Mouse (Mus musculus) retina, postnatal 1 day (tissue): ENCODE measurements around the gene Ankrd33.

ENCODE experiments used
- DNase-seq: peaks from one replicate; pipeline ENCODE4 v3.0.0-alpha.2; 2012

Ankrd33 gene

DNA sequence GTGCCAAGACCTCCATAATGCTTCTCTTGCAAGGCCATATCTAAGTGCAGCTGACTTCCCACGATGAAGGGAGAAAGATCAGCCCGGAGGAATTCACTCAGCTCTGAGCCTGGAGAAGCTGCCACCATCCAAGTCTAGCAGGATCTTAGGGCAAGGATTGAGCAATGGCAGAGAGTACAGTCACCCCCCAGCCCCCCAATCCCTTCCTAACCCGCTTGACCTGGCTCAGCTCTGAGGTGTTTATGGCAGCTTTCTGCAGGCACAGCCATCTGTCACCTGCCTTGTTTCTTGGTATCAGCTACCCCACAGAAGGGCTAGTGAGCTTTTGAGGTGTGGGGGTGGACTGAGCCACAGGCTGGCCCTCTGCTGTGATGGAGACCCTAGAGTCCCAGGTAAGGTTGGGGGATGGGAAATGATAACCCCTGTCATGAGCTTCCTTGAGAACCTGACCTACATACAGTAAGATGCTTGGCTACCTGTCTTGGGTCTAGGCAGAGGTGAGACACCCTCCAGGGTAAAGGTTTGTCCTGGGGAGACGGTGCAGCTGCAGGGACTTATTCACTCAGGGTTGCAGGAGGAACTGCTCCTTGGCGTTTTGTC lies at the start of gene Ankrd33:
Ankrd33 (plus strand) TSS at position 245 of the 600 bp plus-strand sequence.
- DNase-seq, result peak; percentile 70

DNA sequence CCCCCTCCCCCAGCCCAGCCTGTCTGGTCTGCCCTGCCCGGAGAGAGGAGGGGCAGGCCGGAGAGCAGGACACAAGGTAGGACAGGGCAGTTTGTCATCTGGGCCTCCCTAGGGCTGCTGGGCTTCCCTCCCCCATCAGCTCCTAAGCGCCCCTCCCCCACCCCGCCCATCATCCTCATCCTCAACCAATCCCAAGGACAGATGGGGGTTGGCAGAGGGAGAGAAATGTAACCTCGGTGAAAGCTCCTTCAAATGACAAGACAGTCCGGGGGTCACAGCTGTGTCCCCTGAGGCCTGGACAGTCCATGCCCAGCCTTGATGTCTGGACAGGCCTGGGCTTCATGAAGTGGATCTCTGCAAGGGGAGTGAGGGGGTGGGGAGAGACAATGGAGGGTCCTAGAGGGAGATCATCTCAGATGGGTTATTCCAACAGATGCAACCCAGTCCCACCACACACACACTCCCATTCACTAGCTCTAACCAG lies 49.1 kb upstream of the Ankrd33 start:
- peak; percentile 79 for DNase-seq

DNA sequence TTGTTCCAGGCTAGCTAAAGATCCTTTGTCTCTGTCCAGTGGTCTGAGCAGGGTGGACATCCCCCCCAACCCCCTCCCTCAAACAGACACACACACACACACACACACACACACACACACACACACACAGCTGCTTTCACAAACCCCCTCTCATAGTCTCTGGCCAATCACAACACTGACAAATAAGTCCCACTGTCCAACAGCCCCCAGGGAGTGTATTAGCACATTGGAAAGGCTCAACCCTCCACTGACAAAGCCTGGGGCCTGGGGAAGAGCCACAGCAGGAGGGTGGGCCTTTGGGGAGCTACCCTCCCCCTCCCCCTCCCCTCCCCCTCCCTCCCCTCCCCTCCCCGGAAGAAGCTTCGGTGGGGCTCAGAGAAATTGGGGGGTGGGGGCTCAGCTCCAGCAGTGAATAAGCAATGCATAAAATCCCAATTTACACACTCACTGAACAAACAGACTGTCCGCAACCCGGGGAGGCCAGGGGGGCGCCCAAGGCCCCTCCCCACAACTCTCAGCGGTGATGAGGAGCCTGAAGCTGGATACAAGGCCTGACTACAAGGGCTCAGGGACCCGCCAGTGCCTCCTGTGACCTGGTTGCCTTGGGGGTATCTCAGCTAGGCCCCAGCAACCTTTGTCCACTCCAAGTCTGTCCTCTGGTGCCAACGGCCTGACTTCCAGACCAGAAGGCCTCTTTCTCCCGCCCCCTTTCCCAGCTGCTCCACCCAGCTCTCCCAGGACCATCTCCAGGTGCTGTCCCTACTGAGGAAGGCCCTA lies 48.4 kb upstream of the Ankrd33 start:
- peak; percentile 82 for DNase-seq

DNA sequence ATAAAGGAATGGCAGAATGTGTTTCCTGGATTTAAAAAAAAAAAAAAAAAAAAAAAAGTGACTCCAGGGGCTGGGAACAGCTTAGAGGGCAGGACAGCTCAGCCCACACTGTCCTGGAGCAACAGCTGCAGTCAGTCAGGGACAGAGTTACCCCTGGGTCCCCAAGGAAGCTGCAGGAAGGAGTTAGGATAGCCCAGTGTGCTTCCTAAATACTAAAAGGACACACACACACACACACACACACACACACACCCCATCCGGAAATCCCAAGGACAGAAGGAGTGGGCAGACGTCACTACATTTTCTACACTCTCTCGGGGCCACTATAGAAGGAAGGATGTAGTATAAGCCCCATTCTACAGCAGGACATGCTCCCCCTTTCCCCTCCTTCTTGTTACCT lies 47.5 kb upstream of the Ankrd33 start:
- DNase-seq, result no peak

DNA sequence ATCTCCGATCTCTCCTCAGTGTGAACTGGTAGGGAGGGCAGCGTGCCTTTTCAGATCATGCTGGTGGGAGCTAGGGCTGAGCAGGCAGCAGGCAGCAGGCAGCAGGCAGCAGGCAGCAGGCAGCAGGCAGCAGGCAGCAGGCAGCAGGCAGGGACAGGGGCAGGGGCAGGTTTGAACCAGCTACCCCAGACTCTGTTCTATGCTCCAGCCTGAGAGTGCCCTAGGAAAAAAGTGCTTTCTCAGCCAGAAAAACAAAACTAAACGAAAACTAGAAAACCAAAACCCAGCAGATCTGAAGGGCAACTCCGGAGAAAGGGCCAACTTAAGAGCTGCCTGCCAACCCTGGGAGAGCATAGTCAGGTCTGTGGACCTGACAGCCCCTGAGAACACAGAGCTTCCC lies 46.9 kb upstream of the Ankrd33 start:
- DNase-seq, result no peak

DNA sequence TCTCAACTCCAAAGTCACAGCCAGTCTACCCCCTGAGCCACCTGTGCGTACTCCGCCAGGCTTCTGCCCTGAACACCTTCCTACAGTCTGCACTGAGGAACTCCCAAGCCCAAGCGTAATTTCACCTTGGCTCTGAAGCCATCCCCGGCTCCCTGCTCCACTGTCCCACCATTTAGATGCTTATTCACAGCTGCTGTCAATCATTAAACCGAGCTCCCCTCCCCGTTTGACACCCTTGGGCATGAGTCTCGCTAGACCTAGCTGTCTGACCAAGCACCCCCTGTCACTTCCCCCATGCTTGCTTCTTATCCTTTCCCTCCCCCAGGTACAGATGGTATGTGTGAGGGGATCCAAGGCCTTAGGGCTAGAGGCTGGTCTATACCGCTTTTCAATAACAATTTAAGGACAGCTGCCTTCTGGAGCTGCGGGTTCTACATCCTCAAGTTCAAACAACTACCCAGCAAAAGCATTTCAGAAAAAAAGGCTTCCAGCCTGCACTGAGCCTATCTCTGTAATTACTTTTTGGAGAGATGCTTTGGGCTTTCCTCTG lies 45.8 kb upstream of the Ankrd33 start:
- no peak for DNase-seq

DNA sequence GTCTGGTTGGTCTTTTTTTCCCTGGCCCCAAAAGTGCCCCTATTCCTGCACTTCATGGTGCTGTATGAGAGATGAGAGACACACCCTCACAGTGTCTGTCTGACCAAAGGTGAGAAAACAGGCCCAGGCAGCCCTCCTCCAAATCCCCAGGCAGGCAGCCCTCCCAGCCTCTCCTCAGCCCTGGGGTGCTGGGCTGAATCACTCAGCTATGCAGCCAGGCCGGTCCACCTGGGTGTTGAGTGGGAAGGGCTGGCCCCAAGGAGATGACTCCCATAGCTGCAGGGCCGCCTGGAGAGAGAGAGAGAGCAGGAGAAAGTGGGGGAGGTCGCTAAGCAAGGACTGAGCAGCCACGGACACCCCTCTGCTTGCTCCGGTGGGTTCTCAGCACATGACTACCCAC lies 44.8 kb upstream of the Ankrd33 start:
- no peak for DNase-seq

DNA sequence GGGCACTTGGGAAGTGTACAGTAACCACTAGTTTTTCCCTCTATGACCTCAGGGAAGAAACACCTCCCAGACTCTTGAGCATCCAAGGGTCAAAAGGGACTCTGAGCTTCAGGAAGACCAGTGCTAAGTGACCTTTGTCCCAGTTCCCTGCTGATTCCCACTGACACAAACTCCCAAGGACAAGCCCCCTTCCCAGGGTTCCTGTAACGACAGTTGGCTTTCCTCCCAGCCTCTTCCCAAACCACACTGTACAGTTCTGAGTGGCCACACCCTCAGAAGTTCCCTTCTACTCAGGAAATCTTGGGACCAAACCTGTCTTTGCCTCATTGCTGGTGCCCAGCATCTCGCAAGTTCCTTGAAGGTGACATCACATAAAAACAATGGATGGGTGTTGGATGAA lies 42.8 kb upstream of the Ankrd33 start:
- DNase-seq, result no peak

DNA sequence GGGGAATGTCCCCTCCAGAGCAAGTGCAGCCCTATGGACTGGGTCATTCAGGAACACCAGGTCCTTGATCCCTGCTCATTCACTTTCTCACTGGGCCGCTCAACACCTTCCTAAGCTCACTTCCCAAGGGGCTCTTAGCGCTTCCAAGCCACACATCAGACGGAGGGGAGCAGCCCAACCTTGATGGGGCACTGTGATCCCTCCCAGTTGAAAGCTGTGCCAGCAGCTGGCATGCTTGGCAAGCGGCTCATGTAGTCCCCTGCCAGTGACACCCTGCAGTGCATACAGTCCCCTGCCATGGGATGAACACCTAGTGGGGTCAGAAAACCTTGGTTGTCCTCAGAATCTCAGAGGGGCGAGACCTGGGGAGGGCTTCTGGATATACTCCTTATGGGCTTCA lies 41.5 kb upstream of the Ankrd33 start:
- no peak for DNase-seq

DNA sequence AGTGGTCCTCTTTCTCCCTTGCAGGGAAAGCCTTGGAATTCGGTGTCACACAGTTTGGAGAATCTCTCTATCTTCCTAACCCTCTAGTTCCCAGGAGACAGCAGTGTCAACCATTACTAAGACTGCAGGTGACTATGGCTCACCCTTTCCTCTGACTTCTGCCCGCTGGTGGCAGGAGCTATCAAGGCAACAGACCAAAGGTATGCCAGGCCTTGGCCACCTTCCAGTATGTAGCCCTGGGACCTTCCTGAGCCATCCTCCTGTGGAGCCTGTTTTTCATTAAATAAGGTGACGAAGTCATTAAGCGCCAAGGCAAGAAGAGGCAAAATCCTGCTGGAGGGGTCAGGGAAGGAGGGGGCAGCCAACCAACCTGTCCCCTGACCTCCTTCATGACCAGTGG lies 40.4 kb upstream of the Ankrd33 start:
- no peak for DNase-seq

DNA sequence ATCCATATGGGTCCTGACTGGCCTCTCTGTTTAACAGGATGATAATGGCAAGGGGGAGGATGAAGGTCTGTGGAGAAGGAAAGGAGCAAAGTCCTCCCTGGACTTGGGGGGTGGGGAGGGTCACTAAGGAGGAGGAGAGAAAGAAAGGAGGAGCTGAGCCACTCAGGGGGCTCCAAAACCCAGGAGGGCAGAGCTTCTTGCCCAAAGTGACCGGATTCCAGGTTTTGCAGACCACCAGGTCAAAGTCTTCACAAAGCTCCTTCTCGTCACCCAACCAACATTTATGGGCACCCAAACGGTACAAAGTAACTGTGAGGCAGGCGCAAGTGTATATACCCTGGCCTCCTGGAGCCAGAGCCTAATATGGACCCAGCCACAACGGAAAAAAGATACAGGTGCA lies 39.9 kb upstream of the Ankrd33 start:
- DNase-seq, result peak; percentile 49

DNA sequence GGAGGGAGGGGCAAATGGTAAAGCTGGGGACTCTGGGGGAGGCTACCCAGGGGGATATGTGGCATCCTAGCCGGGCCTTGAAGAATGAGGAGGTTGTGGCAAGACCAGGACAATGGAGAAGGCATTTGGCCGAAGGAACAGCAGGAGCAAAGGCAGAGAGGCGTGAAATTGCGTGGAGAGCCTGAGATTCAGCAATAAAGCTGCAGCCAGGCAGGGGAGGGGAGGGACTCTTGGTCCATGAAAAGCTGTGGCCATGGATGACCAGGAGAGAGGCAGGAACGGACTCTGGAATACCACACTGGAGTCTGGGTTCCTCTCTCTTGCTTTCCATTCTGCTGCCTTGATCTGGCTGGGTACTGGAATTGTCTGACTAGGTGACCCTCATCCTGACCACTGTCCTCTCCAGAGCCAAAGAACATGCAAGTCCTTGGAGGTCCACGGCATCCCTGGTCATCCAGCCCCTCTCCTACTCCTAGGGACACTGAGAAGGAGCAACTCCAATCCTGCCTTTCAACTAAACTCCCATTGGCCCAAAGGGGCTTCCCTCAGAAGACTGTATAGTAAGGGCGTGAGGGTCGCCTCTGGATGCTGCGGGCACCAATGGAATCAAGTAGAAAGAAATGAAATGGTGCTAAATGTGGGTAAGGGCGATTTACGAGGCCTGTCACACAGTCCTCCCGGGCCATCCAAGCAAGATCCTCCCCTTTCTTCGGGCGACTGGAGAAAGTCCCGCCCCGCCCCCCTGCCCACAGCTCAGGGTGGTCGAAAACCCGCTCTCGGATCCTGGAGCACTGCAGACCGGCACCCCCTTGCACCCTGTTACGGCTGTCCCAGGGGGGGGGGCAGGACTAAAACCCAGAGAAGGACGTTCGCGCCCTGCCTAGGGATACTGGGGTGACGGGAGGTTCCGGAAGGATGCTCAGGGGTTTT lies 39.2 kb upstream of the Ankrd33 start:
- DNase-seq, result peak; percentile 84

DNA sequence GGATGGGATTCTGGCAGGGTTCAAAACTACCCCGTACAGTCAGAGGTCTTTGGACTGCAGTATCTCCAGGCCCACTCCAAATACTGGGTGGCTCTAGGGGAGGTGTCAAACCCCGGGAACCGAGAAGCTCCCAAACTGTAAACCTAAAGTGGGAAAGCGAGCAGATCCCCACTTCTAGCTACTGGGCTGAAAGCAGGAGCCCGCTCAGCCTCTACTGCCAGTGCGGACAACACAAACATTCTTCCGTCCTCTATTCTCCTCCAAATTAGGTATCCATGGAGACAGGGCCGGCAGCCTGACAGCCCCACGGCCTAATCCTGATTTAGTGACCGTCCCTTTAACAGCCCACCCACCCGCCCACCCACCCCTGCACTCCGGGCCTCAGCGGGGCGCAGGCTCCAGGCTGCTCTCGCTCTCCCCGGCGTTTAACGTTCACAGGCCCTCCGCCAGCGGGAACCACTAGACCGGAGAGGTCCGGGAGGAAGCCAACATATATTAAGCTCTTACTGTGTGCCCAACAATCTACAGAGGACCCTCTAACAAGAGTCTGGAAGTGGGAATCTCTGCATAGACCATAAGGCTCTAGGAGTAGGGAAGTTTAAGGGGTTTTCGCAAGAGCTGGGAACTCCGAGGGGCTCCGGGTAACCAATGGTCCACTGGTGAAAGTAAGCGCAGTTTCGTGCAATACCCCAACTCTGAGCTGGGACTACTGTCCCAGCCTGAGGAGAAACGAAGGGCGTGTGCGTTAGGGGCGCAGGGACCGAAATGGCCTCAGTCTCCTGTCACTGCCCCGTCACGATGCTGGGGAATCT lies 38.3 kb upstream of the Ankrd33 start:
- peak; percentile 66 for DNase-seq

DNA sequence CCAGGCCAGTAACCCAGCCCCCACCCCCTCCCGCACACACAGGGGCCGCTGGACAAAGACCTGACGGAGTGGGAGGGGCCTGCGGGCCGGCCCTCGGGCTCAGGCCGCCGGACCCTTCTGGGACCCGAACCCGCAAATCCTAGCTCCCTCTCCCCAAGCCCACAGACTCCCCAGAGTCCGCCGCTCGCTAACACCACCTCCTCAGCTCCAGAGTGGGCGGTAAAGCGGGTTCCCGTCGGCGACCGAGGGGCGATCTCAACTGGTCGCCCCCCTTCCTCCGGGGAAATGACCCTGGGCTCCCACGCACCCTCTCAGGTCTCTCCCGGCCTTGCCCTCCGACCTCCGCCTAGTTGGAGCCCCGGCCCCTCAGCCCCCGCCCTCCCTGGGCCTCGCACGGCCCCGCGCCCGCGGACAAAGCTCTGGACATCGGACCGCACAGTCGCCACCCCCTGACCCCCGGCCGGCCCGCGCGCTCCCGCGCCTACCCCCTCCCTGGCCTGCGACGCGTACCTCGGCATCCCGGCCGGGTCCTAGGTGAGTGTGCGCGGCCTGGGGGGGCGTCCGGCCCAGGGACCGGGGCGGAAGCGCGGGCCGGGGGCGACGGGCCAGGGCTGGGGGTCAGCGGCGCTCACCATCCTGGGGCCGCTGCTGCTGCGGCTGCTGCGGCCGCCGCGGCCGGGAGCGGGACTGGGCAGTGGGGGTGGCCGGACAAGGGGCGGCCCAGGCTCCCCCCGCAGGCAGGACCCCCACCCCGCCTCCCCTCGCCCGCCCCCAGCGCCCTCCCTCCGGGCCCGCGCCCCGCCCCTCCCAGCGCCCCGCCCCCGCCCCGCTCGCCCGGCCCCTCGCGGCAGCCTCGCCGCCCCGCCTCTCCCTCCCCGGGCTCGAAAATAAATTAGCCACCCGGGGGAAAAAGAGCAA lies 37.5 kb upstream of the Ankrd33 start, which contains the start of gene Fignl2:
Fignl2 (minus strand) TSS at position 755 of the 918 bp plus-strand sequence.
- peak; percentile 77 for DNase-seq

DNA sequence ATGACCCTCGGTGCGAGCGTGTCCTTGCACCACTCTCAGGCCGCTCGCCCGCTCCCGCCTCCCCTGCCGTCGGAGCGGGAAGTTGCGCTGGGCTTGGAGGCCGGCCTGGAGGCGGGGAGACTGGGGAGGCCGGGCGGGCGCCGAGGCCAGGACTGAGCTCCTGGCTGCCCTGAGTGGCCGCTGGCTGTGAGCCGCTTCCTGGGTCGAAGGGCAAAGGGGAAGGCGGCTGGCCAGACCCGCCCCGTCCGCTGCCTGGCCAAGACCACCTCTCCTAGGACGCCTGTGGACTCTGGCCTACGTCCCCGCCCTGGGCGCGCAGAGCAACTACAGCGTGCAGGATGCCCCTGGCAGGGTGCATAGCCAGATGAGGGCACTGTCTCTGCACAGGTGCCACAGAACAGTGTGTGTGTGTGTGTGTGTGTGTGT lies 36.8 kb upstream of the Ankrd33 start:
- DNase-seq, result peak; percentile 91

DNA sequence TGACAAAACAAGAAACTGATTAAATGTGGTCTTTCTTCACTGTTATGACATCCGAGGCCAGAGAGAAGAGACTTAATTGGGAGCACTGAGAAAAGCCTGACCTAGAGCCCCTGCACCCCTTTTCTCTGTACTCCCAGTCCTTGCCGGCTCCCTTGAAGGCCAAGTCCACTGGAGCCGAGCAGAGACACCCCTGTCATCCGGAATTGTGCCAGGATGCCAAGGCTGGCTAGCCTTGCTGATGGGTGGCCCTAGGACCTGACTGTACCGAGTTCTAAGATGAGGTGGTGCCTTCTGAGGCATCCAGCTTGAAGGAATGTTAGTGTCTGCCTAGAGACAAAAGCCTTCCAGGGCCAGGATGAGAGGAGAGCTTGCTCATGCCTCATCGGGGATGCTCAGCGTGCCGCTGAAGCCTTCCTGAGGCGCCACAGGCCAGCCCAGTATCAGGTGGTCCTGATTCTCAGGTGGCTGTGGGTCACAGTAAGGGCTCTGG lies 35.5 kb upstream of the Ankrd33 start:
- no peak for DNase-seq

DNA sequence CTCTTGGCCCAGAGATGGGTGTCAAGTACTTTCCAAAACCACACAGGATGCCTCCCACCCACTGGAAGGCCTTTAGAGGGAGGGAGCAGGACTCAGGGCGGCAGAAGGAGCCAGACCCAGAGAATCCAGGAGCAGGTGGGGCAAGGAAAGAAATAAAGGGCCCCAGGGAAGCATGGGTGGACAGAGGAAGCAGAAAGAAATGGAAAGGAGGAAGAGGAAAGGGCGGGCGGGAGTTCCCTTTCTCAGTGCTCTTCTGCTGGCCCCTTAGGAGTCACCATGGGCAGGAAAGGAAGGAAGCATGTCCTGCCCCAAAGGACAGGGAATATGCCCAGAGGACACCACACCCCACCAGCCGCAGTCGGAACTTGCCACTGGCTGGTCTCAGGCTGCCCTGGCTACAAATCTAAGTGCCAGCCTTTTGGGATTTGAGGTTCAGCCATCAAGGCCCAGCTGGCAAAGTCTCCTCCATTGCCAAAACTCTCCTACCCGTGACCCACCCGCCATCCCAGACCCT lies 34.5 kb upstream of the Ankrd33 start:
- DNase-seq, result no peak

DNA sequence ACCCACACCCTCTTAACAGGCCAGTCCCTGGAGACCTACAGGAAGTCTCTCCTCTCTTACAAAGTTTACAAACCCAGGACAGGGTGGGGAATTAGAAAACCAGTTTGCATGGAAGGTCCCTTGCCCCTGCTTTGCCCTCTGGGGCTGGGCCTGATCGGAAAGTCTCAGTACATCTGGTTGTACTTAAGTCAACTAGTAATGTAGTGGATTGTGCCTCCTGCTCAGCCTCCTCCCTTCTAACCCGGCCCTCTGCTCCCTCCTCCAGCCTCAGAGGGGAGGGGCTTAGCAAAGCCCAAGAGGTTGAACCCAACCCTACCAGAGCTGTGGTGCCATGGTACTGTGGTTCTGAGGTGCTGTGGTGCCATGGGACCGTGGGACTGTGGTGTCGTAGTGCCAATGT lies 33.3 kb upstream of the Ankrd33 start:
- DNase-seq, result no peak

DNA sequence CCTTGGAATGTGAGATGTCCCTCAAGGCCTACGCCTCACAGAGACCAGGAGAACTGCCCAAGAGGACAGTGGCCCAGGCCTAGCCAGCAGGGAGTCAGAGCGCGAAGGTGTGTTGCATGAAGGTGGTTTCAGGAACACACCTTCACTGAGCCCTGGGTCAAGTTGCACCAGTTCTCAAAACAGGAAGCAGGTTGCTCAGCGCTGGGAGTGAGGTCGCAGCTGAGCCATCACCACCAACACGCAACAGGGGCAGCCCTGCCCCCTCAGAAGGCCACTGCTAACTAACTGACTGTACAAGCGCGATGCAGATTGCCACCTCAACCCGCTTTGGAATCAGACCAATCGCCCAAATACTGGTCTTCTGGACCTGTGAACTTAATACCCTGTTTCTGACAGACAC lies 31.1 kb upstream of the Ankrd33 start:
- DNase-seq, result no peak

DNA sequence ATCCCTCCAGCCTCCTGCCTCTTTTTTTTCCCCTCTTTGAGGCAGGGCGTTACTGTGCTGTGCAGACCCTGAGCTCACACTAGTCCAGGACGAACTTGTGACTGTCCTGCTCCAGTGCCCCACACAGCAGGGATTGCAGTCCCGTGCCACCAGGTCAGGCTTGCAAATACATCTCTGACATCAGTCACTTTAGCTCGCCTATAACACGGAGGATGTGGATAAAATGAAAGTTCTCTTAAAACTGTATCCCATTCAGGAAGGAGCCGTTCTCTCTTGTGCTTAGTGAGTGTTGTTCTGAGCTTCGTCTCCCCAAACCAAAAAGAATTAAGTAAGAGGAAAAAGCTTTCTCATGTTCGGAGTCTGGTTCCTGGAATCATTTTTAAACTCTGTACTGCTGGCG lies 29.1 kb upstream of the Ankrd33 start:
- no peak for DNase-seq

DNA sequence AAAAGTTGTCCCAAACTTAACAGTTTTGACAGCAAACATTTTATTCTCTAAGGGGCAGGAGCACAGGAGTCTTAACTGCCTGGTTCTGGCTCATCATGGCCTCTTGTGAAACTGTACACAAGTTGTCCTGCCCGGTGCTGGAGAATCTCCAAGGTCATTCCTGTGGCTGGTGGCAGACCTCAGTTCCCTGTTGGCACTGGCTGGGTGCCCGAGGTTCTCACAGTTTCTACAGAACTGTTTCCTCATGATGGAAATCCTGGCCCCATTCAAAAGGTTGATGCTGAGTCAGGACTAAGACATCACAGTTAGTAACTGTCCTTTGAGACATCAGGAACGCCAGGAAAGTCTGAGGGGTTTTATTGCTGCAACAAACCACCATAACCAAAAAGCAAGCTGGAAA lies 28.6 kb upstream of the Ankrd33 start:
- DNase-seq, result no peak
